ENCODE assay signal across 10 mouse cellular contexts in the genomic region with DNA sequence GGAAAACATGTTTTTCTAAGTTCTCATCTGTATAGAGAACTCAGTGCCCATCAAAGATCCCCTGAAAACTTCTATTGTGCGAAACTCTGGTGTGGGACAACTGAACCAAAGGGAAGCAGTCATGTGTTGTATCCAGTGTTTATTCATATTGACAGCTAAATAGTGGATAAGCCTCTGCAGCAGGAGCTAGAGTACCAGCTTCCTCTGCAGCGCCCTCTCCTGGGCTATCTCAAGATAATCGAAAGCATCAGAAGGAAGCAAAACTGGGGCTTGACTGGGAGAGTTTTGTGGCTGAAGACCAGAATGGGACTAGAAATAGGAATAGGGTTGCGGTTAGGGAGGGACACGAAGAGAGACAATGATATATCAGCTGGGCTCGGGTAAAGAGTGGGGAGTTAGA. TPM values are rescaled to one million over a fixed set of nuclear protein-coding genes. Genes with fewer than 3 reads are reported as not detected.
A peak's percentile ranks its signal among the peaks of the same experiment; 100 is the strongest.
DNase-seq lines count a peak whose midpoint lies in the region; ATAC-seq and TF ChIP-seq lines count a peak whose summit lies in the region.
"Had no signal": no experiment of that assay in that cellular context is flagged by ENCODE, and none has a peak within 500 bp of the region (broad histone marks: within the 10 kb centered on the region; RNA-seq: fewer than 3 reads in every experiment).

No protein-coding gene starts in this region.

- H3K4me1 ChIP-seq in lung, postnatal 0 days (ENCODE audit: insufficient read depth, low read depth, low read length) = no peaks in the 10 kb centered on the region
- H3K4me1 ChIP-seq: limb, embryonic 13.5 days had no signal

- H3K4me3 ChIP-seq in gastrocnemius, adult 2 months = no peak overlapping the region
- no peak overlapping the region for H3K4me3 ChIP-seq in lung, postnatal 0 days (ENCODE audit: low read depth, low read length)
- H3K4me3 ChIP-seq: limb, embryonic 13.5 days had no signal

- no peak for TF ChIP-seq EP300 in lung, postnatal 0 days (IDR thresholded peaks at IDR 0.05)

- no peak overlapping the region for H3K27ac ChIP-seq in gastrocnemius, adult 2 months
- no peak overlapping the region for H3K27ac ChIP-seq in lung, postnatal 0 days (ENCODE audit: low read length)
- H3K27ac ChIP-seq: limb, embryonic 13.5 days had no signal

- intact Hi-C loops in gastrocnemius, adult 2 months (cut with DNase I) = no loop called here

- ATAC-seq in lung, postnatal 0 days = no peak
- ATAC-seq in granulocyte monocyte progenitor cell, adult 5-6 weeks (replicated peaks; ENCODE audit: poor library complexity, severe bottlenecking) = no peak

- no peak for DNase-seq in gastrocnemius, adult 2 months
- DNase-seq in gastrocnemius, postnatal 4 days (ENCODE audit: low spot score in 2 of 2) = no peak
- no peak for DNase-seq in lung, postnatal 0 days (ENCODE audit: low spot score)
- no peak for DNase-seq in lung, postnatal 10 days
- DNase-seq in ZHBTc4 (ENCODE audit: low read depth, low spot score) = peak; percentile 36
- DNase-seq in layer of hippocampus, adult 9-11 months = peak; percentile 8
- no peak for DNase-seq in heart, adult 8-10 months (ENCODE audit: low spot score)

- 50% methylated on average over 6 of the region's 6 CpGs for whole genome bisulfite sequencing in lung, postnatal 0 days

- H3K9ac ChIP-seq in lung, postnatal 0 days (replicated peaks; ENCODE audit: low read depth) = no peak overlapping the region
- H3K9ac ChIP-seq: limb, embryonic 13.5 days had no signal

- no peaks in the 10 kb centered on the region for H3K36me3 ChIP-seq in lung, postnatal 0 days (ENCODE audit: insufficient read depth, low read length)
- H3K36me3 ChIP-seq: limb, embryonic 13.5 days had no signal

- peak; percentile 32 for TF ChIP-seq CTCF in gastrocnemius, adult 2 months (IDR thresholded peaks at IDR 0.05)
- peak; percentile 49 for TF ChIP-seq CTCF in lung, postnatal 0 days (IDR thresholded peaks at IDR 0.05)

- no peak overlapping the region for H3K4me2 ChIP-seq in lung, postnatal 0 days (replicated peaks; ENCODE audit: low read depth, low read length)
- H3K4me2 ChIP-seq: limb, embryonic 13.5 days had no signal

- H3K27me3 ChIP-seq in lung, postnatal 0 days (replicated peaks; ENCODE audit: insufficient read depth, low read length) = no peaks in the 10 kb centered on the region
- H3K27me3 ChIP-seq: limb, embryonic 13.5 days had no signal

- no peaks in the 10 kb centered on the region for H3K9me3 ChIP-seq in lung, postnatal 0 days (ENCODE audit: low read length)
- H3K9me3 ChIP-seq: limb, embryonic 13.5 days had no signal

RNA-seq across cellular contexts. Expression of a gene that starts 18.9 kb away (rescaled TPM):
- total RNA-seq in gastrocnemius, adult 2 months (2021) = not detected
- not detected for total RNA-seq in gastrocnemius, postnatal 4 days (2021)
- polyA plus RNA-seq in lung, postnatal 0 days (2015; fragmentation: Nextera tagmentation; extraction: Ambion mirVana) = not detected in 2 replicates
- not detected for total RNA-seq in heart, adult 8-10 months (2022)
- not detected in 2 replicates for total RNA-seq in granulocyte monocyte progenitor cell, adult 5-6 weeks (2014; fragmentation: Nextera tagmentation)
- total RNA-seq in granulocyte monocyte progenitor cell, adult 5-6 weeks (2017) = not detected in 2 replicates
- polyA plus RNA-seq: heart, embryonic 16.5 days; limb, embryonic 13.5 days had no signal

RNA-seq across cellular contexts. Expression of a gene that starts 49.7 kb away (rescaled TPM):
- 10 to 100 TPM; 18.3 to 18.4 TPM for total RNA-seq in gastrocnemius, adult 2 months (2021)
- 10 to 100 TPM; 25.6 to 28.6 TPM for total RNA-seq in gastrocnemius, postnatal 4 days (2021)
- polyA plus RNA-seq in lung, postnatal 0 days (2015; fragmentation: Nextera tagmentation; extraction: Ambion mirVana) = 28.5 and 30.4 TPM in 2 replicates
- total RNA-seq in heart, adult 8-10 months (2022) = 10 to 100 TPM; 14.9 to 18.8 (median 17.2) TPM
- 35.8 and 47.8 TPM in 2 replicates for total RNA-seq in granulocyte monocyte progenitor cell, adult 5-6 weeks (2014; fragmentation: Nextera tagmentation)
- 102 and 109 TPM in 2 replicates for total RNA-seq in granulocyte monocyte progenitor cell, adult 5-6 weeks (2017)

Comparison
In these comparisons a context has a peak if more than half of its experiments do, and no peak if none do; other contexts are left out.
1. DNase-seq: peak in ZHBTc4 (single experiment) and layer of hippocampus, adult 9-11 months (single experiment); none in gastrocnemius, adult 2 months (single experiment), gastrocnemius, postnatal 4 days (0 of 2), lung, postnatal 0 days (single experiment), lung, postnatal 10 days (single experiment) and heart, adult 8-10 months (single experiment).